Mouse (Mus musculus): ENCODE measurements around the gene Gm20838. TPM values are rescaled to one million over a fixed set of nuclear protein-coding genes. Genes with fewer than 3 reads are reported as not detected.
"Not testable (repeated sequence)": the region's sequence is repeated elsewhere in the genome, so short reads cannot be mapped to it uniquely, and the experiment has no call there.

Gm20838 gene
- total RNA-seq (2021), result not detected

GRCm38 (mm10) chrY:33543064-33543463 lies at the start of gene Gm20838:
TSS of gene Gm20838 (minus strand) at chrY:33543164.
- DNase-seq (ENCODE audit: extremely low spot score in 1 of 2, low spot score in 2 of 2); intact Hi-C loops (cut with DNase I): not testable (repeated sequence)

Measured in left cerebral cortex, postnatal 10 days (tissue).